Mouse (Mus musculus) testis, postnatal 14 days (tissue): ENCODE results near the gene Thbs3.
"Not testable (repeated sequence)": the region's sequence is repeated elsewhere in the genome, so short reads cannot be mapped to it uniquely, and the experiment has no call there.

Source experiments
- DNase-seq: peaks from one replicate; pipeline ENCODE4 v3.0.0; 2021; ENCODE audit warnings: low spot score

Gene Thbs3

GRCm38 (mm10) chr3:89195979-89196877 lies 18.8 kb upstream of the Thbs3 start:
- peak; percentile 89 for DNase-seq

GRCm38 (mm10) chr3:89199839-89200238 lies 15.1 kb upstream of the Thbs3 start:
- no peak for DNase-seq

- peak; percentile 74 for DNase-seq
These were observed 12.5 kb upstream of the Thbs3 start, which contains the start of gene Gba for GRCm38 (mm10) chr3:89202253-89203141. Gba (plus strand) TSS chr3:89202928.

GRCm38 (mm10) chr3:89203142-89203514 lies 11.9 kb upstream of the Thbs3 start:
- DNase-seq: no peak

GRCm38 (mm10) chr3:89206079-89206478 lies 8.9 kb upstream of the Thbs3 start:
- DNase-seq: no peak

GRCm38 (mm10) chr3:89206695-89207094 lies 8.3 kb upstream of the Thbs3 start:
- DNase-seq: no peak

GRCm38 (mm10) chr3:89208075-89208657 lies 6.8 kb upstream of the Thbs3 start:
- no peak for DNase-seq

GRCm38 (mm10) chr3:89208736-89209135 lies 6.2 kb upstream of the Thbs3 start:
- DNase-seq: no peak

- DNase-seq: no peak
These were observed 5.2 kb upstream of the Thbs3 start for GRCm38 (mm10) chr3:89209731-89210130.

- no peak for DNase-seq
These were observed 4.8 kb upstream of the Thbs3 start for GRCm38 (mm10) chr3:89210162-89210561.

- DNase-seq: no peak
These were observed 4.2 kb upstream of the Thbs3 start for GRCm38 (mm10) chr3:89210731-89211130.

GRCm38 (mm10) chr3:89213803-89214530 lies 1.0 kb upstream of the Thbs3 start:
- peak; percentile 95 for DNase-seq

GRCm38 (mm10) chr3:89215853-89216252 lies 873 bp downstream of the Thbs3 start:
- peak; percentile 67 for DNase-seq

- not testable (repeated sequence) for DNase-seq
These were observed 1.4 kb downstream of the Thbs3 start for GRCm38 (mm10) chr3:89216407-89216806.

GRCm38 (mm10) chr3:89218271-89218670 lies 3.3 kb downstream of the Thbs3 start:
- no peak for DNase-seq

GRCm38 (mm10) chr3:89219546-89219945 lies 4.6 kb downstream of the Thbs3 start:
- DNase-seq: no peak

- DNase-seq: no peak
These were observed 6.2 kb downstream of the Thbs3 start for GRCm38 (mm10) chr3:89221167-89221566.

- no peak for DNase-seq
These were observed 9.8 kb downstream of the Thbs3 start for GRCm38 (mm10) chr3:89224796-89225195.

- no peak for DNase-seq
These were observed 10.4 kb downstream of the Thbs3 start for GRCm38 (mm10) chr3:89225321-89225815.

- no peak for DNase-seq
These were observed 10.9 kb downstream of the Thbs3 start for GRCm38 (mm10) chr3:89225918-89226317.

- DNase-seq: no peak
These were observed 11.4 kb downstream of the Thbs3 start for GRCm38 (mm10) chr3:89226361-89226760.

GRCm38 (mm10) chr3:89226900-89227299 lies 11.9 kb downstream of the Thbs3 start, which contains the start of gene Mtx1:
Mtx1 (minus strand) TSS chr3:89227088.
- no peak for DNase-seq
